Mouse (Mus musculus) cerebellum, postnatal 10 days (tissue): ENCODE results near the gene Ccdc6.

ENCODE experiments used
- DNase-seq, 2 experiments: peaks; one replicate each; pipeline ENCODE4 v3.0.0; 2021; ENCODE audit warnings: mixed read lengths in 2 of 2

Ccdc6 gene

DNA sequence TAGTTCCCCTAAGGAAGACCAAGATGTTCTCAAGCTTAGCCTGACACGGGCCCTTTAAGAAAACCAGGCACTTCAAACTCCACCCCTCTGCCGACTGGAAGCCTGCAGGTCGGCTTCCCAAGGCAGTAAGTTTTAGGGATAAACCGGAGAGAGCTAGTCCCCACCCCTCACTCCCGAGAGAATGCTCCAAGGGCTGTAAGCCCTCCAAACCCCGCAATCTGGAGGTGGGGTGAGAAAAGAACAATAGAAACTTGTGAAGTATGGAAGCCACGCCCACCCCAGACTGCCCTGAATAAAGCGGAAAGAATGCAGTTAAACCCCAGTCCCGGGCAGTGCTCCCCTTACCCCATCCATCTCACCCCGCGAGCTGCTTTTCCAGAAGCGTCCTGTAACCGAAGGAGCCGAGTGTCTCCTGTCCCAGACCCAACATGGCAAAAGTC is 1.9 kb upstream of the Ccdc6 start:
- peak; percentile 19 to 25 for DNase-seq

DNA sequence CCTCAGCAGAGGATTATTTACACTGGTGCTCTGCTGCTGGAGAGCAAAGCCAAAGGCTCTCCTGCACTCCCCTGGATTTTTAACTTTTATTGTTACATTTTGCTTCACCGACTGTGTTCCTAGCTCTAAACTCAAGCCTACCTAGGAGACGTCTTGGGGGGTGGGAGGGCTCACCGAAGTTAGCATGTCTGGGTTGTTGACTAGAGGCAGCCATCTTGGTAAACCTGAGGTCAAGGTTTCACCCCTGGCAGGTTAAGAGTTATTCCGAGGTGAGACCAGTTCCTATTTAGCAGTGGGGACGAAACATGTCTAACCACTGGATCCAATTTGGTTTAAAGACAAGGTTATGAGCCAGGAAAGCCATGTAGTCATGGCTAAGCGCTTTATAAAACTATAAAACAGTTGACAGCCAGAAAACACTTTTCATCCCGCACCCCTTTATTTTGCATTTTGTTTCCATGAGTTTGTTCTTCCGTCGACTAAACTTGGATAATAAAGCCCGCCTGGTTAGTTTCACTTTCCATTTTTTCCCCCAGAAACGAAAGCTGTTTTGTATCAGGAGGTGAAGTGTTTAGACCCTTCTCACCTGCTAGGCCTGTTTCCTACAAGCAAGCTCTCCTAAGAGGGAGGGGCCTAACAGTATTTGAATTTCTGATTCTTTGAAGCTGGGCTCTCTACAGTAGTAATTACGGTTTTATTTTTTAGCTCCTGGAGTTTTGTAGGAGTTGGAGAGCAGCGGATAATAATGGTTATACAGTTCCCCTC is 1.2 kb upstream of the Ccdc6 start:
- DNase-seq: no peak

DNA sequence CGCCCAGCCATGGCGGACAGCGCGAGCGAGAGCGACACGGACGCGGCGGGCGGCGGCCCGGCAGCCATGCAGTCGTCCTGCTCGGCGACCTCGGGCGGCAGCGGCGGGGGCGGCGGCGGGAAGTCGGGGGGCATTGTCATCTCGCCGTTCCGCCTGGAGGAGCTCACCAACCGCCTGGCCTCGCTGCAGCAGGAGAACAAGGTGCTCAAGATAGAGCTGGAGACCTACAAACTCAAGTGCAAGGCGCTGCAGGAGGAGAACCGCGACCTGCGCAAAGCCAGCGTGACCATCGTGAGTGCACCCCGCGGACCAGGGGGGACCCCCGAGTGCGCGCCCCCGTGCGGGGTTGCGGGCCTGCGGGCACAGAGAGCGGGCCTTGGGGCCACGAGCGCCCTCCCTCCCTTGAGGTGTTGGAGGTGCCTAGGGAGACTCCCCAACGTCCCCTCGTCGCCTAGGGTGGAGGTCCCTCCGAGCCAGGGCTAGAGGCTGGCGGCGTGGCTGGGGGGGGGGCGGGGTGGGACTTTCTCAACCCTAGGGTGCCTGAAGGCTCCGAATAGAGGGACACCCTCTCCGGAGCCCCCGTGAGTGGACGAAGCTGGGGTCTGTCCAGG is 475 bp downstream of the Ccdc6 start:
- no peak for DNase-seq

DNA sequence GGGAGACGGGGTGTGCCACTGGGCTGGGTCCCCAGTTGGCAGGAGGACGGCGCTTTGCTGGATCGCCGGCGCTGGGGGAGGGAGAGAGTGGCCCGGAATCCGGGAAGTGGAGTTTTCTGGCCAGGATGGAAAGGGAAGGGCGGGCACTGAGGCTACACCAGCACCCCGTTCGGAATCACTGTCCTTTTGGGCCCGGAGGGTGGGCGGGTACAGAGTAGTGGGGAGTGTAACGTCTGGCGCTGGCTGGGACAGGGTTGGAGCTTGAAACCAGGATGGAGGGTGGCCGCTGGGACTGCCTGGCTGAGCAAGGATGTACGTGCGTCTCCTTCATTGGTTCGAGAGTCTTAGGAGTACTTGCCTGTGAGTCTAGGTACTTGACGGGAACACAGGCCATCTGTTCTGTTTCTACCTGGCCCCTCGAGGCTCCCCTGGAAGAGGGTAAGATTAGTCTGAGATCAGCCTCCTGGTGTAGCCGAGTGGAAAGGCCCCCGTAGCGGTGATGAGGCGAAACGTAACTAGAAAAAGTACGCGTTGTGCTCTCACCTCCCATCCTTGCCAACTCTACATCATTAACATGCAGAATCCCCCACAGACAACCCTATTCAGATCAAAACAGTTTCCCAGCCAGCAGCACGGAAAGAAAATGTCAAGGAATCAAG is 1.1 kb downstream of the Ccdc6 start:
- peak; percentile 70 to 71 for DNase-seq

DNA sequence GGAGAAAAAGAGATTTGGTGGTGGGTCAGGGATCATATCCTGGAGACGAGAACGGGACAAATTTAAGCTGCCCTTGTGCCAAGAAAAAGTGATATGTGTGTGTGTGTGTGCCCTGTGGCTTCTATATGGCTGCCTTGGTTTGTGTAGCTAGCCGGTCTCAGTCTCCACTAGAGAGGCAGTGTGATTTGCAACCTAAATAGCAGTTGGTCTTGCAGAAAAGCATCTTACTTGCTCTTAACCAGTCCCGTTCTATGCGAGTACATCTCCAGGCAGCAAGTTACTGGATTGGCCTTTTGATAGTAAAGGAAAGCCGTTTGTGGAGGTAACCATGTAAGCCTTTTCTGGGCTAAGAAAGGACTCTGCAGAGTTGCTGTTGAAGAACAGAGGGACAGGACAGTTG is 1.7 kb downstream of the Ccdc6 start:
- DNase-seq: no peak

DNA sequence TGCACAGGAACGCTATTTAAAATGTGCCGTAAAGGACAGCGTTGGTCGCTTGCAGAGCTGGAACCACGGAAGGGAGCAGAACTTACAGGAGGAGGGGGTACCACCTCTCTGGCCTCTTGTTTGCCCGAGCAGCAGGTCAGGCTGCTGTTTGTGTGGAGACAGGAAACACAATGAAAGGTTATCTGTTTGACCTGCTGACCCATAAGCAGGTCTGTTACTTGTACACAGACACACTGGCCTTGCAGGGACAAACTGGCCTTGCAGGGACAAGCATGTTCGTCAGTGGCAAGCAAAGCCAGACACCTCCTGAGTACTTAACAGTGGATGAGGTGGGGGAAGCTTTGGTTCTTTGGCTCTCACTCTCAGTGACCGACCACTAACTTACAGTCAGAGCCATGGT is 2.1 kb downstream of the Ccdc6 start:
- no peak for DNase-seq

DNA sequence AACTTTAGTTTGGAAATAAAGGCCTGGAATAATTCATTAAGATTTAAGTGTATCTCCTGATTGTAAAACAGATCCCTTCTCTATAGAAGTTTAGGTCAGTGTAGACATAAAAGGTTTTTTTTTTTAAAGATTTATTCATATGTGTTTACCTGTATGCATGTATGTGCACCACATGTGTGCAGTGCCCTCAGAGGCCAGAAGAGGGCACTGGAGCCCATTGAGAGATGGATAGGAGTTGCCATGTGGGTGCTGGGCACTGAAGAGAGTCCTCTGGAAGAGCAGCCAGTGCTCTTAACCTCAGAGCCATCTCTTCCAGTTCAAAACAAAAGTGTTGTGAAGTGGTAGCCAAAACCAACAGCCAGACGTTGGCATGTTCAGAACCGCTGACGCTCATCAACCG is 5.2 kb downstream of the Ccdc6 start:
- no peak for DNase-seq

DNA sequence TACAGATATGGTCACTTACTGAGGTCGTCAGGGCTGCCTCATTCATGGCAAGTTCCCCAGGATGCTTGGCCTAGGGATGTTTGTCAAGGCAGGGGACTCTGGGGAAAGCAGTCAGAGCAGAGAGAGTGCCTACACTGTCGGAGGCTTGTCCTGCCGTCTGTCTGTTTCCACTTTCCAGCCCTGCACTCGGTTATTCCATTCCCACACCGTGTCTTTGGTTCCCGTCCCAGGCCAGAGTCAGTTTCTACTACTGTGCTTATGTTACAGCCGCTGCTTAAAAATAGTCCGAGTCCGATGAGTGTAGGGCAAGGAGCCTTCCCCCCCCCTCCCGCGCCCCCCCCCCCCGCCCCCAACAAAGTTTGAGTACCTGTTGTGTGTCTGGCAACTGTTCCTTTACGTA is 11.1 kb downstream of the Ccdc6 start:
- DNase-seq: no peak

DNA sequence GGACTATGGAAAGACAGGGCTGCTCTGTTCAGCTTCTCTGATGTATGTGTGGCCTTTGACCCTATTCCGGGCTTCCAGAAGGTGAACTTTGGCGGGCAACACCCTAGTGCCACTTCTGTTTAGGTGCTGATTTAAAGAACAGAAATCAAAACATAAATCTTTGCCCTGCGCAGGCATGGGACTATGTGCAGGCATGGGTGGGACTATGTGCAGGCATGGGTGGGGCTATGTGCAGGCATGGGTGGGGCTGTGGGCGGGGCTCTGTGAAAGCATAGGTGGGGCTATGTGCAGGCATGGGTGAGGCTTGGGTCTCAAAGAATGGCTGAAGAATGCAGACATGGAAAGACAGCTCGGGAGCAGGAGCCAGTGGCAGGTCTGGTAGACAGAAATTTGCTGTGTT is 13.1 kb downstream of the Ccdc6 start:
- DNase-seq: no peak

DNA sequence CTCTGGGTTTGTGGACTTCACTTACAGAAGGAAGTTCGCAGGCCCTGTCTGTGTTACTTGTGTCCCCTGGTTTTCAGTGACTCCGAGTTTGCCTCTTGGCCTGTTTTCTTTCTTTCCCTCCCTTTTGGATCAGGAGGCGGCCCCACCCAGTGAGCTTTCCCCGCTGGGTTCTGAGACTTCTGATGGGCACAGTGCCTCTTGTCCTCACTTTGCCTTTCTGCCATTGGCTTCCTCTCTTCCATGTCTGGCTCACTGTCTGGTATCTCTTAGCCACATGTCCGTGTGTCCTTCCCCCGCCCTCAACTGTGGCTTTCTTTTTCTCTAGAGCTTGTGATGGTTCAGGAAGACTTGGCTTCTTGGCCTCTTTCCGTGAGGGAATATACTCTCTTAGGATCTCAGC is 13.9 kb downstream of the Ccdc6 start:
- DNase-seq: peak; percentile 26 to 35

DNA sequence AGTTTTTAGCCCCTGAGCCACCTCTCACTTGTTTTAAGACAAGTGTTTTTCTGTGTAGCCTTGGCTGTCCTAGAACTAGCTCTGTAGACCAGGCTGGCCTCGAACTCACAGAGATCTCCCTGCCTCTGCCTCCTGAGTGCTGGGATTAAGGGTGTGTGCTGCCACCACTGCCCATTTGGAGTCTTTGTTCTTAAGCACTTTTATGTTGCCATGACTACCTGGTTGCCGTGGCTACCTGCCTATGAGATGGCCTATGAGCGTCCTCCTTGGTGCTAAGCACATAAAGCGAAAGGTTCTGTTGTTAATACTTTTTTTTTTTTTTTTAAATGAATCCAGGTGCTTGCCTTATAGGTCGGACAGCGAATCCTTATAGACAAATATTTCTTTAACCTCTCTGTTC is 14.7 kb downstream of the Ccdc6 start:
- DNase-seq: no peak

DNA sequence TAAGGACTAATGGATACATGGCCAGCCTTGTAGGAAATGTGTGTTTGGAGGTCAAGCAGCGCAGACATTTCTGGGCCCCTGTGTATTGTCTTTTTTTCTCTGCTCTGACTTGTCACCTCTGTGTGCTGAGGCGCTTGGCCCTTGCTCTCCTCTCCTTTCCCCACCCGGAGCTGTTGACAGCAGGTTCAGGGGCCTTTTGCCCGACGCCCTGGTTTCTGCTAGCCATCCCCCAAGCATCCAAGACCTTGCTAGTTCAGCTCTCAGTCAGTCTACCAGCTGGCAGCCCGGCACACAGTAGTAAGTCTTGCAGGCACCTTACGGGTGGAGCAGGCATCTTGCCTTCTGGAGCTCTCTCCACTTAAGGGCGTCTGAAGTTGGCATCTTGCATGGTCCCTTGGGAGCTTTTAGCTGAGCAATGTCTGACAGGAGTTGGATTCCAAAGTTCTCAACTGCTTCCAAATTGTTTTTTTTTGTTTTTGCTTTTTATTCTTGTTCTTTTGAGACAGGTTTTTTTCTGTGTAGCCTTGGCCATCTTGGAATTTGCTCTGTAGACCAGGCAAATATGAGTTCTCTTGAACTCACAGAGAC is 17.2 kb downstream of the Ccdc6 start:
- DNase-seq: no peak

DNA sequence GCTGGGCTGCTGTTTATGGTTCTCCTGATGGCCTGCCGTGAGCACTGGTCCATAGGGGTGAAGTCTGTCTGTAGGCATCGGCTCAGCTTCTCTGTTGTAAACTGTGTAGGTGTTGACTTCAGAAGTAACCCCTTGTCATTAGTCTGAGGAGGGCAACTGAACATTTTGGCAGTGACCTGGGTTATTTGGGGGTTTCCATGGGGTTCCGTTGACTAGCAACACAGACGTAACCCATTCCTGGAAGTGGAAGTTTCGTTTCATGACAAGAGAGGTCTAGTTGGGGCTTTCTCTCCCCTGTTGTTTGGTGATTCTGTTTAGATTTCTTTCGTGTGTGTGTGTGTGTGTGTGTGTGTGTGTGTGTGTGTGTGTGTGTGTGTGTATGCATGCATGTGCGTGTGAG is 19.5 kb downstream of the Ccdc6 start:
- DNase-seq: no peak

DNA sequence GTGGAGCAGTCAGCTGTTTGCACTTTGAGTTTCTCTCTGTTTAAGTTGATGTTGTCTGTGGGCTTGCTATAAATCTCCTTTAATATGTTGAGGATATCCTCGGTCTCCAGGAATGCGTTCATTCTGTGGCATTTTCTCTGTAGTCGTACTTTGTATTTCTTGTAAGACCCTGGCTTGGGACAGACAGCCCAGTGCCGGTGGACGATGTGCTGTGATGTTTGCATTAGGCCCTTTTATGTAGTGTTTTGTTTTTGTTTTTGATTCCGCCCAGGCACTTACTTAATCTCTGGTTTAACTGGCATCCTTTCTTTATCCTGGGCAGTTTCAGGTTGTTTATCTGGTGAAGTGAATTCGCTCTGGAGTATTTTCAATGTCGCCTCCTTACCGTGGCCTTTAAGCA is 22.5 kb downstream of the Ccdc6 start:
- no peak for DNase-seq

DNA sequence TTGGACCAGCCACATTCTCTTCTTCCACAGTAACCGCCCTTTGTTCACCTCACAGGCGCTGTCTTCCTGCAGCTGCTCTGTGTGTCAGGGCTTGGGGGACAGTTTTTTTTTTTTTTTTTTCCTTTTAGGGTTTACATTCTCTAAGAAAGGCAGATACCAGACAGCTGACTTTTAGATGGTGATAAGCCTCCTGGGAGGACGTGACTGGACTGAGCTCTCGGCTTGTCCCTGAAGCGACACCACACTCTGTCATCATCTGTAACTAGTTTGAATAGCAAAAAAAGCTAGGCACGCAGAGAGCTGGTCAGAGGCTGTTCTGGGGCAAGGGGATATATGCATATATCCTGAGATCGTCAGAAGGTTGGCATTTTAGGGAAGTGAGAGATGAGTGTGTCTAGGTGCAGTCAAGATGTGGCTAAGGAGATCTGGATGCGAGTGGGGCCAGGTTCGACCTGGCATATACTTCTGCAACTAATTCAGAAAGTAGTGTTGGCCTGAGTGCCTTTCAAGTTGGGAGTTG is 23.0 kb downstream of the Ccdc6 start:
- no peak for DNase-seq

DNA sequence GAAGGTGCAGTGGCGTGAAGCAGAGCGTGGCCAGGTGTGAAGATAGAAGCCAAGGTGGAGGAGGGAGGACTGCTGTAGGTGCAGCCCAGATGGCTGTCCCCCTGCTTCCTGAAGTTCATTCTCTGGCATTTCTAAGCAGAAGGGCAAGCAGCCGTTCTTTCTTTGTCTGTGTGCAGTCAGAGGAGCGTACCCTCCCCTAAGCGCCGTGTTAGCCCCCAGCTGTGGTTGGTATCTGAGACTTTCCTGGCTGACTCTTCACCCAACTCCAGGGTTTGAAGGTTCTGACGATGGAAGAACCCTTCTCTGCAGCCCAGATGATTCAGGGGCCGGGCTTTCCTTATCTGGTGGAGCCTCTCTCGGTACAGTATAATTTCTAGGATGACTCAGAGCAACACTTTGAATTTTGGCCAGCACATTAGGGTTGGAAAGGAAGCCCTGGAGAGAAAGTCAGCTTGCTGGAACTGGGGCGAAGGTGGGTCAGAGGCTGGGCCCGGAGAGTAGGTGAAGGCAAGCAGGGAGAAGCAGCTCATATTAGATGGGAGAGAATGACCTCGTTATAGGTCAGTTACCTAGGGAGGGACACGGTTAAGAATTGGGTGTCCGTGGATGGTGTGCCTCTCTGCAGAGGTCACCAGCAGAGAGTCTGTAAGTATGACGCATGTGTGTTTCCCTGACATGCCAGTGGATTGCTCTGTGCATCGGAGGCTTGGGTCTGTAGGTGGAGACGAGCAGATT is 23.9 kb downstream of the Ccdc6 start:
- DNase-seq: peak in 1 of 2 experiments; percentile 27

DNA sequence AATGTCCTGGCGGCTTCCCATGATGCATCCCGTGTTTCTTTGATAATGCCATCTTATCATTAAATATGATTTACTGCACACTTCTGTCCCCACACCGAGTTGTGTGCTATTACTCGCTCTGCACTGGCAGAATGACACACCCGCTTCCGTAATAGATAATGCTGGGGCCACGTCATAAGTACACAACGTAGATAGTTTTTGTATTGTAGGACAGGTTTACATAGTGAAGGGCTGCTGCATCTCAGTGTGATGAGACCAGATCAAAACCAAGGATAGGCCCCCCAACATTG is 24.4 kb downstream of the Ccdc6 start:
- no peak for DNase-seq

DNA sequence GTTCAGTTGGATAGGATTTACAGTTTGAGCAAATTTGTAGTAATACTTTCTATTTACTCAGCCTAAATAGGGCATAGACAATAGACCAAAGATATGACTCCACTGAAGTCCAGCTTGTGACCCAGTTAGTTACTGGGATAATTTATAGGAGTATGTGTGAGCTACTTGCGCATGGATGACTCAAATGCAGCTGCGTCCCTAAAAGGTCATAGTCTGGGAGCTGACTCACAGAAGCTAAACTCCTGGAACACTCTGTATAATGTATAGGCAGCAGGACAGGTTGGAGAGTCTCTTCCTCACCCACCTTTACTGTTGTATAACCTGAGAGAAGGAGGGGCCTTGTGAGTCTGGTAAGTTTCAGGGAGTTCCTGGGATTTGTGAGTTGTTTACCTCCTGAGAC is 26.5 kb downstream of the Ccdc6 start:
- DNase-seq: no peak

DNA sequence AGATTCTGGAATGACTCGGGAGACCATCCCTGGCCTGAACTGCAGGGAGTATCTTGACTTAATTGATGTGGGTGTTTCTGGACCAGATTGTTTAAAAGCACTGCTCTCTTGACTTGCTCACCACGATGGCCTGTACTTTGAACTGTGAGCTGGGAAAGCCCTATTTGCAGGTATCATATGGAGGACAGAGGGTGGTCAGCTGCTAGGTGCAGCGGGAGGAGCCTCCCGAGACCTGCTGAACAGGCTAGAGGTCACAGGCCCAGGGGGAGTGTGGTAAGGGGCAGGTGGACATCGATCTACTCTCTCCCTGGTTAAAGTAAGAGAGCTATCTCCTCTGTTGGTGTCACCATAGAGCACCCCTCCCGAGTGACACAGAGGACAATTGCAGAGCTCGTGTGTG is 28.6 kb downstream of the Ccdc6 start:
- DNase-seq: no peak

DNA sequence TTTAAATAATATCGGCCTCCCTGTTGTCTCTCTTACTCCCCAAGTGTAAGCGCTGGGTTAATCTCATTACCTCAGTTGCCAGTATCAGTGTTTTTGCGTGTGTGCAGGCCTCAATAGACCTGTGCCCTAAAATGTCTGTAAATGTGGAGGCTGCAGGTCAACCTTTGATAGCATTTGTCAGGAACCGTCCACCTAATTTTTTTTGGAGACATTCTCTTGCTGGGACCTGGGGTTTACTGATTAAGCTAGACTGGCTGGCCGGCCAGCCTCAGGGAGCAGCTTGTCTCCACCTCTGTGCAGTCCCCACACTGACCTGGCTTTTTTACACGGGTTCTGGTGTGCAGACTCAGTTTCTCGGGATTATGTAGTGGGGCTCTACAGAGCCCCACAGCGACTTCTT is 30.4 kb downstream of the Ccdc6 start:
- no peak for DNase-seq

DNA sequence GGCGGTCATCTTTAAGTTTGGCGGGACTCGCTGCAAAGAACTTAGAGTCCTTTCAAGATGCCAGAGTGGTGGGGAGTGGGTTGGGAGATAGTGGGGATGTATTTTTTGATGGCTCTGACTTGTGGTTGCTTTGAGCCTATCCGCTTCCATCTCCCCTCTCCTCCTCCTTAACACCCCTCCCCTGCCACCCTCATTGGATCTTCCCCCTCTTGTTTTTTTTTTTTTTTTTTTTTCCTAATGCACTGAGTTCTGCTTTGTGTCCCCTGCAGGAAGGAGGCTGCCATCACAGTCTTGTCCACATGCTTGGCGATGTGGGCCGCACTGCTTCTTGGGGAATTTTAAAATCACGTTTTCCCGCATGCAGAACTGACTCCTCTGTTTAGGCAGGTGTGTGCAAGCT is 31.5 kb downstream of the Ccdc6 start:
- no peak for DNase-seq

DNA sequence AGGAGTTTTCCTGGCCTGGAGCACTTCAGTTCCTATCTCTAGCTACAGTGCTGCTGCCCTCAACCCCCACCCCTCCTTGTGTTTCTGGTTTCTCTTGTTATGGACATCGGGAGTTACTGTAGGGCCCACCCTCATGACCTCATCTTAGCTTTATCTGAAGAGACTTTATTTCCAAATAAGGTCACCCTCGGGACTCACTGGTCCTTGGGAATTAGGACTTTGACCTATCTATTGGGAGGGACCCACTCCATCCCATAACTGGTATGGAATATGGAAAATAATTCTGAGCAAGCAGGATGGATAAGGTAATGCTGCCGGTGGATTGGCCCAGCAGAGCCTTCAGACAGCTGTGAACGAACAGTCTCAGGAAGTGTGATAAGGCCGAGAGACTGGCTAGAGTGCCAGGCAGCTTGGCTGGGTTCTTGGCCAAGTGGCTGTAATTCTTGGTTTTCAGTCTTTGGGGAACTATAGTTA is 35.2 kb downstream of the Ccdc6 start:
- no peak for DNase-seq

DNA sequence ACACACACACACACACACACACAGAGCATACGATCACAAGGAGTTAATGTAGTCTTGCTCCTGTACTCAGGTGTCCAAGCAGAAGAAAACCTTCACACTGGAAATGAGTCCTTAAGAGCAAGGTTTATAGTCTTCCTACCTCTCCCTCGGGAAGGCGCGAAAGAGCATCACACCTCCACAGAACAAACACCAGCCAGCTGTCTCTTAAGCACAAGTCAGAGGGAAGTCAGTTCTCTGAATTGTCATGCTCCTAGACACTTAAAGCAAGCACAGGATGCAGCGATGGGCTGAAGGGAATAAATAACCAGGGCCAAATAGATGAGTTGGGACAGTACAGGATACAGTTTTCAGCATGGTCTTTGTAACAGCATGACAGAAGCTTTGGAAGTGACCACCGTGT is 35.8 kb downstream of the Ccdc6 start:
- no peak for DNase-seq
